Mouse (Mus musculus) forebrain, embryonic 13.5 days (tissue): ENCODE data around the gene Xk. TPM values are rescaled to one million over a fixed set of nuclear protein-coding genes. Genes with fewer than 3 reads are reported as not detected.
"Not testable (repeated sequence)": the region's sequence is repeated elsewhere in the genome, so short reads cannot be mapped to it uniquely, and the experiment has no call there.

Source experiments
- ATAC-seq: fragments of 200-750 bp; cut with Nextera tagmentation; 2 replicates; pipeline ENCODE4 v1.8.0; 2017
- H3K27ac ChIP-seq: fragments of 300-500 bp; sonication (generic); 2 replicates; pipeline ENCODE4 v1.5.1; 2015; ENCODE audit warnings: inconsistent platforms, mild to moderate bottlenecking, moderate library complexity
- H3K27me3 ChIP-seq: fragments of 300-500 bp; sonication (generic); 2 replicates; pipeline ENCODE4 v1.6.1; 2015; ENCODE audit warnings: mild to moderate bottlenecking, inconsistent platforms
- H3K36me3 ChIP-seq: fragments of 300-500 bp; sonication (generic); 2 replicates; pipeline ENCODE4 v1.6.1; 2015; ENCODE audit warnings: mild to moderate bottlenecking, inconsistent platforms; ENCODE audit not compliant: poor library complexity, severe bottlenecking
- H3K4me1 ChIP-seq: fragments of 300-500 bp; sonication (generic); 2 replicates; pipeline ENCODE4 v1.6.1; 2015; ENCODE audit warnings: inconsistent platforms
- H3K4me2 ChIP-seq: fragments of 300-500 bp; sonication (generic); 2 replicates; pipeline ENCODE4 v1.6.1; 2015; ENCODE audit warnings: inconsistent platforms, mild to moderate bottlenecking, moderate library complexity
- H3K4me3 ChIP-seq: fragments of 300-500 bp; sonication (generic); 2 replicates; pipeline ENCODE4 v1.5.1; 2015; ENCODE audit warnings: mild to moderate bottlenecking, inconsistent platforms
- H3K9ac ChIP-seq: fragments of 300-500 bp; sonication (generic); 2 replicates; pipeline ENCODE4 v1.6.1; 2015; ENCODE audit warnings: mild to moderate bottlenecking, inconsistent platforms
- H3K9me3 ChIP-seq: fragments of 300-500 bp; sonication (generic); replicated peaks from 2 replicates; pipeline ENCODE4 v1.6.1; 2016; ENCODE audit warnings: inconsistent platforms
- WGBS: fragments of 180-500 bp; shearing (Covaris S2); methylation state at CpG from one replicate; pipeline ENCODE4 v1.1.7; 2015; 5-methylcytosine and 5-hydroxymethylcytosine counted together
- polyA plus RNA-seq: library from polyadenylated mRNA; unstranded; fragments of >200 nt; fragmentation: Nextera tagmentation; extraction: Ambion mirVana; gene quantifications from 2 replicates; pipeline ENCODE4 v1.2.1, GENCODE M21; 2015

Xk gene
- polyA plus RNA-seq, 1 experiment from 2014 or later, result 2.5 TPM

DNA sequence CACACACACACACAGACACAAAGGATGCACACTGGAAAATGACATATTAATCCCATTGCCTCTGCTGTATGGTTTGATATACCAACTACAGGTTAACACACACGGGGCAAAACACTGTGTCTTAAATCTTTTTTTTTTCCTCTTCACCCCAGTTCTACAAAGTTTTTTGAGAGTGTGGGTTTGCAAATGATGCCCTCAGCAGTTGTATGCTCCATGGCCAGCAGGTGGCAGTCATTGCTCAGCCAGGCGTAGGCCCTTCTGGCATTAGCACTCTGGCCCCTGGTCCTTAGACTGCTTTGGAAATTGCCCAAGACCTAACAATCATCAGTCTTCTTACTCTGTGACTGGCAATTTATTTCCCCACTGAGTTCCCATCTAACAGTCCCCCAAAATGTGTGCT lies 60.5 kb downstream of the Xk start:
- WGBS, result 55% methylated on average over 2 of the region's 2 CpGs
- not testable (repeated sequence) for H3K4me3 ChIP-seq, H3K4me1 ChIP-seq, H3K27ac ChIP-seq, H3K36me3 ChIP-seq, H3K4me2 ChIP-seq, H3K9me3 ChIP-seq, H3K9ac ChIP-seq, H3K27me3 ChIP-seq
- peak; percentile 24; the same call in 1 of the 2 replicates for ATAC-seq

DNA sequence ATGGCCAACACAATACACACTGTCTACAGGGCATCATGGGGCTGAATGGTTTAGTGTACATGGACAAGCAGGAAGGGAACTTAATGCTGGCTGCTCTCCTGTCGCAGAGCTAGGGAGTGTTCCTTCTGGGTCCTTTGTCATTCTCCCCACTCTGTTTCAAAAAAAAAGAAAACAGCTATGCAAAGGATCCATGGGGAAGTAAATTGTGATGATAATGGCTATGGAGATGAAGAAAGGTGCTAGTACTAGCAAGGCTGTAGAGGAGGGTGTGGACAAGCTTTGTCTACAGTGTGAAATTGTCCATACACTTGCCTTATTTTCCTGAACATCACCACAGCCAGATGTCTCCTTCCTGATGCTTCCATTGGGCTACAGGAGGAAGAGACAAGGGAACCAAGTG lies 62.4 kb downstream of the Xk start:
- 36% methylated on average over 1 of the region's 1 CpGs for WGBS
- H3K27me3 ChIP-seq, ATAC-seq, H3K4me2 ChIP-seq, H3K27ac ChIP-seq, H3K9me3 ChIP-seq, H3K9ac ChIP-seq, H3K36me3 ChIP-seq, H3K4me3 ChIP-seq, H3K4me1 ChIP-seq: not testable (repeated sequence)

GRCm38 (mm10) chrX:9350327-9350726 lies 77.8 kb downstream of the Xk start, which contains the start of gene H2al1k:
Gene H2al1k (plus strand): TSS chrX:9350627.
- not testable (repeated sequence) for H3K9ac ChIP-seq, H3K4me3 ChIP-seq, H3K4me2 ChIP-seq, H3K27me3 ChIP-seq, H3K4me1 ChIP-seq, H3K27ac ChIP-seq, H3K36me3 ChIP-seq, ATAC-seq, H3K9me3 ChIP-seq
- WGBS, result no CpG with 5 or more reads among the region's 2 CpGs

Other genes with a start within 250 kb of the Xk start
- not detected in 2 replicates for gene Fthl17e, start 239.3 kb upstream of the Xk start, polyA plus RNA-seq
- gene Fthl17f, start 209.7 kb upstream of the Xk start, polyA plus RNA-seq, result not detected in 2 replicates
- not detected in 2 replicates for gene 4930402K13Rik, start 168.2 kb upstream of the Xk start, polyA plus RNA-seq
- 3.8 and 4.7 TPM in 2 replicates for gene Lancl3, start 72.9 kb upstream of the Xk start, polyA plus RNA-seq
- gene Gm14862, start 15.9 kb upstream of the Xk start, polyA plus RNA-seq, result 0.24 TPM in 1 of 2 replicates, not detected in the other
- not detected in 2 replicates for gene H2al1m, start 11.0 kb downstream of the Xk start, polyA plus RNA-seq
- not detected in 2 replicates for gene H2al1k, start 77.9 kb downstream of the Xk start, polyA plus RNA-seq
- 0.27 and 0.63 TPM in 2 replicates for gene Cybb, start 215.0 kb downstream of the Xk start, polyA plus RNA-seq